Comparison of ENCODE assay signal across 28 mouse cellular contexts in genomic region chr8:125038731-125039130, GRCm38 (mm10). TPM values are rescaled to one million over a fixed set of nuclear protein-coding genes. Genes with fewer than 3 reads are reported as not detected.
DNase-seq lines count a peak whose midpoint lies in the region; ATAC-seq and TF ChIP-seq lines count a peak whose summit lies in the region.
"Had no signal": no experiment of that assay in that cellular context is flagged by ENCODE, and none has a peak within 500 bp of the region (broad histone marks: within the 10 kb centered on the region; RNA-seq: fewer than 3 reads in every experiment).

No protein-coding gene starts in this region.

- H3K4me2 ChIP-seq in heart, postnatal 0 days (ENCODE audit: low read depth, low read length), result no peak overlapping the region
- H3K4me2 ChIP-seq: embryonic facial prominence, embryonic 15.5 days; forebrain, embryonic 12.5 days; hindbrain, embryonic 14.5 days; lung, embryonic 14.5 days had no signal

- no peaks in the 10 kb centered on the region for H3K9me3 ChIP-seq in heart, embryonic 10.5 days
- H3K9me3 ChIP-seq in heart, postnatal 0 days (replicated peaks; ENCODE audit: control insufficient read depth, low read length), result no peaks in the 10 kb centered on the region
- H3K9me3 ChIP-seq: embryonic facial prominence, embryonic 10.5 days; embryonic facial prominence, embryonic 15.5 days; forebrain, embryonic 12.5 days had no signal

- H3K27me3 ChIP-seq in heart, embryonic 10.5 days (ENCODE audit: insufficient read depth, poor library complexity, severe bottlenecking), result no peaks in the 10 kb centered on the region
- no peaks in the 10 kb centered on the region for H3K27me3 ChIP-seq in heart, postnatal 0 days (ENCODE audit: control insufficient read depth, insufficient read depth, low read length)
- H3K27me3 ChIP-seq: CH12.LX; embryonic facial prominence, embryonic 15.5 days; forebrain, embryonic 12.5 days had no signal

- TF ChIP-seq CTCF in heart, postnatal 0 days (IDR thresholded peaks at IDR 0.05; ENCODE audit: low read depth), result no peak

- H3K4me3 ChIP-seq in heart, embryonic 10.5 days, result no peak overlapping the region
- no peak overlapping the region for H3K4me3 ChIP-seq in heart, postnatal 0 days (ENCODE audit: low read depth, low read length)
- H3K4me3 ChIP-seq: embryonic facial prominence, embryonic 10.5 days; embryonic facial prominence, embryonic 15.5 days; forebrain, embryonic 12.5 days had no signal

- H3K27ac ChIP-seq in heart, embryonic 10.5 days, result no peak overlapping the region
- no peak overlapping the region for H3K27ac ChIP-seq in heart, postnatal 0 days (ENCODE audit: low read depth)
- H3K27ac ChIP-seq: embryonic facial prominence, embryonic 10.5 days; embryonic facial prominence, embryonic 15.5 days; forebrain, embryonic 12.5 days; hindbrain, embryonic 14.5 days; liver, embryonic 14.5 days had no signal

- DNase-seq in heart, adult 18-20 months, result peak; percentile 39 to 86
- DNase-seq in heart, embryonic 10.5 days (ENCODE audit: low spot score), result no peak
- DNase-seq in heart, adult 9 months (ENCODE audit: low spot score in 2 of 2), result peak; percentile 57 to 87
- no peak for DNase-seq in heart, postnatal 0 days (ENCODE audit: low spot score)
- peak; percentile 25 for DNase-seq in skeletal muscle tissue, adult 2 months (ENCODE audit: low read depth, low spot score)
- no peak for DNase-seq in ovary, adult 18-20 months (ENCODE audit: low spot score)
- DNase-seq: adrenal gland, adult 8-10 months; B cell, adult 2 months; cerebellum, adult 8-10 months; cerebellum, postnatal 25 days; forebrain, postnatal 0 days; kidney, adult 11 months; kidney, postnatal 14 days; layer of hippocampus, adult 9-11 months; liver; lung, embryonic 14.5 days; lung, postnatal 14 days; right cerebral cortex, adult 18-20 months; right cerebral cortex, postnatal 4 days; thymus, postnatal 4 days had no signal

- H3K9ac ChIP-seq in heart, postnatal 0 days (replicated peaks; ENCODE audit: low read depth, low read length), result no peak overlapping the region
- H3K9ac ChIP-seq: embryonic facial prominence, embryonic 15.5 days; forebrain, embryonic 12.5 days; forebrain, postnatal 0 days; hindbrain, embryonic 14.5 days; liver, embryonic 14.5 days; lung, embryonic 14.5 days had no signal

- peak; percentile 51 for ATAC-seq in heart, postnatal 0 days (ENCODE audit: insufficient read depth, low read depth)
- ATAC-seq: forebrain, postnatal 0 days; inflammation-experienced regulatory T-cells, adult 6 months; midbrain, embryonic 16.5 days had no signal

- WGBS in heart, embryonic 10.5 days, result 93% methylated on average over 15 of the region's 15 CpGs
- 69% methylated on average over 15 of the region's 15 CpGs for WGBS in heart, postnatal 0 days

- TF ChIP-seq EP300 in heart, postnatal 0 days (IDR thresholded peaks at IDR 0.05; ENCODE audit: low read depth), result peak; percentile 71; the same call in 1 of the 2 replicates

- peaks cover 17% of the 10 kb centered on the region for H3K4me1 ChIP-seq in heart, embryonic 10.5 days
- no peaks in the 10 kb centered on the region for H3K4me1 ChIP-seq in heart, postnatal 0 days (ENCODE audit: control insufficient read depth, insufficient read depth)

- H3K36me3 ChIP-seq in heart, embryonic 10.5 days, result peaks cover 52% of the 10 kb centered on the region
- H3K36me3 ChIP-seq in heart, postnatal 0 days (replicated peaks; ENCODE audit: control insufficient read depth, insufficient read depth, low read length), result peaks cover 31% of the 10 kb centered on the region

RNA-seq across cellular contexts. Expression of gene Disc1, which starts 15.3 kb away (rescaled TPM):
- total RNA-seq in heart, adult 18-20 months (2021), result 1 to 10 TPM; 1.4 to 1.7 TPM
- polyA plus RNA-seq in heart, embryonic 10.5 days (2016; fragmentation: Nextera tagmentation; extraction: Ambion mirVana), result 2.6 and 2.8 TPM in 2 replicates
- 4.0 and 5.2 TPM in 2 replicates for total RNA-seq in heart, postnatal 0 days (2014; rRNA removed; ENCODE audit: low replicate concordance)
- polyA plus RNA-seq in heart, postnatal 0 days (2015; fragmentation: Nextera tagmentation; extraction: Ambion mirVana), result 1.2 and 1.3 TPM in 2 replicates
- total RNA-seq: CH12.LX had no signal

RNA-seq across cellular contexts. Expression of gene Tsnax, which starts 25.9 kb away (rescaled TPM):
- total RNA-seq in heart, adult 18-20 months (2021), result 10 to 100 TPM; 68.6 to 73.4 TPM
- 106 and 118 TPM in 2 replicates for polyA plus RNA-seq in heart, embryonic 10.5 days (2016; fragmentation: Nextera tagmentation; extraction: Ambion mirVana)
- total RNA-seq in heart, postnatal 0 days (2014; rRNA removed; ENCODE audit: low replicate concordance), result 35.7 and 48.3 TPM in 2 replicates
- 71.5 and 76.6 TPM in 2 replicates for polyA plus RNA-seq in heart, postnatal 0 days (2015; fragmentation: Nextera tagmentation; extraction: Ambion mirVana)

Comparison
In these comparisons a context has a peak if more than half of its experiments do, and no peak if none do; other contexts are left out.
1. DNase-seq: peak in heart, adult 18-20 months (2 of 2), heart, adult 9 months (2 of 2) and skeletal muscle tissue, adult 2 months (single experiment); none in heart, embryonic 10.5 days (single experiment), heart, postnatal 0 days (single experiment) and ovary, adult 18-20 months (single experiment).